Mouse (Mus musculus): ENCODE data around the gene Exog. TPM values are rescaled to one million over a fixed set of nuclear protein-coding genes. Genes with fewer than 3 reads are reported as not detected.

Gene Exog
- 10 to 100 TPM in 1 of 2 experiments, 1 to 10 TPM in 1; 8.6 to 10.5 TPM for polyA plus RNA-seq (2017; shearing (Covaris generic))

- ATAC-seq, result peak; percentile 90
These were observed at the start of gene Exog for GRCm38 (mm10) chr9:119444738-119445429. Exog (plus strand) TSS chr9:119444943.

- no peak for ATAC-seq
These were observed 43.4 kb upstream of the Exog start for GRCm38 (mm10) chr9:119401351-119401750.

DNA sequence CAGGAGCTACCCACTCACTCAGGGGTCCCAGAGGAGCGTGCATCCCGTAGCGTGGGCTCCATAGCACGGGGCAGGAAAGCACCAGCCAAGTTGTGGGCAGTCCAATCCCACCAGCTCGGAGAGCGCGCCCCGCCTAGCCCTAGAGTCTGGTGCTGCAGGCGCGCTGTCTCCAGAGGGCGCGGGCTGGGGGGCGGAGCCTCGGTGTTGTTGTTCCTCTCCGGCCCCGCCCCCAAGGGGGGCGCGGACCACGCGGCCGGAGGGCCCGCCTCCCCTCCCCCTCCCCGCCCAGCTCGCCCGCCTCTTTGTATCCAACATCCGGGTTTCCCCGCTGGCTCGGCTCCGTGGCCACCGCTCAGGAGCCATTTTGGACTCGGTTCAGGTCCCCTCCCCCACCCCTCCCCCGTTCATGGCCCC, 42.9 kb upstream of the Exog start, which contains the start of gene Acvr2b:
TSS of gene Acvr2b (plus strand) at position 318 of the 414 bp plus-strand sequence.
- no peak for ATAC-seq

DNA sequence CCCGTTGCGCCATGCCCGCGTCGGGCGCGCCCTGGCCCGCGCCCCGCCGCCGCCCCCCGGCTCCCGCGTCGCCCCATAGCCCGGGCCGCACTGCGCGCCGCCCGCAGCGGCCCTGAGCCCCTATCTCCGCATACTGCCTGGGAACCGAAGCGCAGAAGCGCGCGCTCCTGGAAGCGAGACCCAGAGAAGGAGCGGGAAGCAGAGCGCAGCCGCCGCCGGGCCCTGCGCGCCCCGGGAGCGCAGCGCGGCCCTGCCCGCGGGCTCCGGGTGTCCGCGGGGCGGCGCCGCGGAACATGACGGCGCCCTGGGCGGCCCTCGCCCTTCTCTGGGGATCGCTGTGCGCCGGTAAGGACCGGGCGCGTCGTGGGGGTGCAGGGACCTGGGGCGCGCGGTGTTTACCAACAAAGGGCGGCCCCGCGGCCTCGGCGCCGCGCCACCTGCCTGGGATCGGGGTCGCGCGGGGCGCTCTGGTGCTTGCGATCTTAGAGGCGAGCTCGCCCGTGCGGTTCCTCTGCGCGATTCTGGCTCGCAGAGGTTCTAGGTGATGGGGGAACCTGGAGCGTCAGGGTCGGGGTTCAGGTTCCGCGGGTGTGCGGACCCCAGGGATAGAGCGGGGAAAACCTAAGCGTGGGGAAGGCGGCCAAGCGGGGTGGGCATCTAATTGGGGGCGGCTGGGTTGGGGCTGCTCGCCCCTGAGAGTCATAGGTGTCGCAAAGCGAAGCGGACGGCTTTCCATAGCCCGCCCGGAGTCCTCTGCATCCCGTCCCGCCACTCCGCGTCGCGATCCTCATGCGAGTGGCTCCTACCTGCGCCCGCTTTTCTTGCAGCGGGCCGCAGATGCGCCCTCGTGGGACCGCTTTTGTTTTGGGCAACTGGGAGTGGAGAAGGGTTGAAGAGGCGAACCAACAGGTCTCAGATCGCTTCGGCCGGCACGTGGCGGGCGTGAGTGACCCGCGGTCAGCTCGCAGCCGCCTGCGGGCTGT, 42.2 kb upstream of the Exog start:
- no peak for ATAC-seq

GRCm38 (mm10) chr9:119403236-119403641, 41.5 kb upstream of the Exog start:
- ATAC-seq, result no peak

- no peak for ATAC-seq
These were observed 40.7 kb upstream of the Exog start for GRCm38 (mm10) chr9:119404090-119404489.

DNA sequence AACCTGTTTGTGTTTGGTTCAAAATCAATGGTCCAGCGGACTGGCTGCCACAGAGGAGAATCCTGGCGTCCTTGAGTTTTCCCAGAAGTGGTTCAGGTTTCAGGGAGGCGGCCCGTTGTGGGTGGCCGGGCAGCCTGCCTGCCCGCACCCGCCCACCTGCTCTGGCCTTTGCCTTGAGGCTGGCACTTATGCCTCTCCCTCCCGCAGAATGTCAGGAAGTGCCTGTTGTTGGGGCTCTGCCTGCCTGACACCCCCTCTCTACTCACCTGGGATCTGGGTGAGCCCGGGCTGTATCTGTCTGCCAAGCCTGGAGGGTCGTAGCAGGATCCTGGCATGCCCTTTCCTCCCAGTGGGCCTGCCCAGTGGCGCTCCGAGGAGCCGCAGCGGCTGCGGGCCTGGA, 36.9 kb upstream of the Exog start:
- ATAC-seq, result no peak

DNA sequence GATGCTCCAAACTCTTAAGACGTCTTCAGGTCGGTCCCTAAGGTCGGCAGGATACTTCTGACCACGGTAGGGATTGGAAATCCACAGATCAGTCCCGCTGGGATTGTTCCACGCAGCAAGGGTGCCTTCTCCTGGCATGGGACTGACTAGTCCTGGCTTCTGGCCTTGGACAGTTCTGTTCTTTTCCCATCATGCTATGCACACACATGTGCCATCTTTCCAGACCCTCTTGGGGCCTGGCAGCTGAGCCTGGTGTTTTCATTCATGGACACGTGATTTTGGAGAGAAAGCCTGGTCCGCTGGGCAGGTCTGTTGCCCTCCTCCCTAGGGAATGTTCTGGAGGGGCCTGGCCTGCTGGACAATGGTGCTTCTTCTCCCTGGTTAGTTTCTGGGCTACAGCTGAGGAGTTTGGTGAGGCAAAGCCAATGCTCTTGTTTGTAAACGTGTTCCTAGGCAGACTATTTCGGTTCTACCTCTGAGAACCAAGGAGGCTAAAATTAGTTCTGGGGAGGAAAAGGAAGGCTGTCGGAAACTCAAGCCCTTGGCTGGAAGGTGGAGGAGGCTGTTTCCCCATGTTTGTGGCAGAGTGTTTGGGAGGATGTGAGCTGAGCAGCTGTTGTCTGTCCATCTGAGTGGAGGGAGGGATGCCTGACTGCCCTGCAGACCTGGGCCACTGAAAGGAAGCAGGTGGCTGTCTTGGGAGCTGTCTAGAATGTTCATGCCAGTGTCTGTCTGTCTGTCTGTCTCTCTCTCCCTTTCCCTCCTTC, 35.7 kb upstream of the Exog start:
- no peak for ATAC-seq

DNA sequence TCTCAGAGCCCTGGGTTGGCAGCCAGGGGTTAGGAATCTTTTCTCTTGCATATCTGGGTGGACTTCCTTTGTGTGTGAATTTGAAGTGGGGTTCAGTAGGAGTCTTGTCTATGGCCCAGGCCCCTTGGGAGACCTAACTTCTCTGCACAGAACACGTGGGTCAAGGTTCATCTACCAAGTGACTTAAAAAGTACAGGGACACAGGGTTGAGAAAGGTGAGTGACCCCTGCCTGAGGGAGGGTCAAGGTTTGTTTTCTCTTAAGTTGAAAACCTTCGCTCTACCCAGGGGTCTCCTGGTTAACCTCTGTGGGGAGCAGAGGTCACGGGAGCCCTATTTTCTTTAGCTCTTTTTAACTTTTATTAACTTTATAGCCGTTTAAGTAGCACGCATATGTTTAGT, 34.9 kb upstream of the Exog start:
- ATAC-seq, result no peak

GRCm38 (mm10) chr9:119418025-119418424, 26.7 kb upstream of the Exog start:
- ATAC-seq, result no peak

DNA sequence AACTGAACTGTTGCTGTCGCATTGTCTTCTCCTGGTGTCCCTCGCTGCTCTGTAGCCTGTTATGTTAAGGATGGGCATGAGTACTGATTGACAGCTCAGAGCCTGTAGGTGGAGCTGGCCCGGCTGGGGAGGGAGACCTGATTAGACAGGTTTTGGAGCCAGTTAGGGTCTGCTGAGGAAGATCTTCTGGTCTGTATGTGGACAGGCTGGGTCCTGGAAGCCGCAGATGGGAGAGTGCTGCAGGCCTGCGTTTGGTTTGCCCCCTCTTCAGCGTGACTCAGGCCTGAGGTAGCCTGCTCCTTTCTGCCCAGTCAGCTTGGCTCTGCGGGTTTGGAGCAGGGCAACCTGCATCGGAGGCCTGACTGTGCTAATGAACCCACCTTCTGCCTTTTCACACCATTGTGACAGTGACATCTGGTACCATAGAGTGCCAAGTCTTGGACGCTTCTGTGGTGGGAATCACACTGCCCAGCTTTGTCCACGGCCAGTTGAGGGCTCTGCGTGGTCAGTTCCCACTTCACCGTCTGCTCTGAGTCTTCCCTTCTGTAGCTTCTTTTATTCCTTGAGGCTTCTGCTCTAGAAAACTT, 24.8 kb upstream of the Exog start:
- ATAC-seq, result no peak

DNA sequence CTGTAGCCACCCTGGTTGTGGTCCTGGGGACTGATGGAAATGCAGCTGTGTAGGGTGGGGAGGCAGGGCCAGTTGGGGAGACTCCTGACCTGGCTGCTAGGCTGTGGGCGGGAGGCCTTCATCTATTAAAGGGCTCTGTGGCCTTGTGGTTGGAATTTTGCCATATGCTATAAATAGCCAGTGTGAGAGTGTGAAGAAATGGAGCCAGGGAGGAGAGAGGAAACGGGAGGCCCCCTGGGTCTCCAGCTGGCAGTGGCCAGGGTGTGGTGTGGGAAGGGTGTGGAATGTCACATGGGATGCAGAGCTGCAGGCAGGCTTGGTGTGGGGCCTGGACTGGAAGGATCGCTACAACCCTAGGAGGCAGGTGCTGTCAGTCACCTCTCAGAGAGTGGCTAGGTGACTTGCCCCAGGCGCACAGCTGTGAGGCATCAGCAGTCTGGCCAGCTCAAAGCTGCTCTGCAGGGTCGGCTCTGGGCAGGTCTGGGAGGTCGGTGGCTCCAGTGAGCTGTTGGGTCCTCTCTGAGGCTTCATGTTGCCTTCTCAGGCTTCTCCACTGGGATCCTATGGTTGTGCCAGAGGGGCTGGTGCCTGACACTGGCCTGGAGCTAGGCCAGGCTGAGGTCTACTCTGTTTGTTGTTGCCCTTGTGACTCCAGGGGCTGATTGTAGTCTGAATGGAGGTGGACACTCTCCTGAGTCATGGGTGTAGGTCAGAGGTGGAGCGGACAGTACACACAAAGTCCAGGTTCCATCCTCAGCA, 19.3 kb upstream of the Exog start:
- no peak for ATAC-seq

GRCm38 (mm10) chr9:119425976-119426415, 18.7 kb upstream of the Exog start:
- no peak for ATAC-seq

GRCm38 (mm10) chr9:119426483-119426882, 18.3 kb upstream of the Exog start:
- ATAC-seq, result no peak

DNA sequence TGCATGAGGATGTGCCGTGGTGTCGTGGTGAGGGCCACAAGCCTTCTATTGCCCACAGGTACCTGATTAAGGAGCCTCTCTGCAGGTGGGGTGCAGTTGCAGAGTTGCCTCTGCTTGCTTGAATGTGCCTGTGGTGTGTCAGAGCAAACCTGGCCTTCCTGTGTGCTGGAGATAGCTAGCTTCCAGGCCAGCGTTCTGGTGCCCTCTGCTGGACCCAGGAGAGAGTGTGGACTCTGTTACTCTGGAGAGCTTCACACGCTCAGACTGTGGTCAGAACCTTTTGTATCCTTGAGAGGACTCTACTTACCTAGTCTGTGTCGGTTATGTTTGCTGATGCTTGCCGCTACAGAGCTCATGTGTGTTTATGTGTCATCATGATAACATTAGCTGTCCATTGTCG, 14.4 kb upstream of the Exog start:
- no peak for ATAC-seq

- no peak for ATAC-seq
These were observed 8.9 kb upstream of the Exog start for GRCm38 (mm10) chr9:119435855-119436254.

GRCm38 (mm10) chr9:119438065-119438464, 6.7 kb upstream of the Exog start:
- ATAC-seq, result no peak

DNA sequence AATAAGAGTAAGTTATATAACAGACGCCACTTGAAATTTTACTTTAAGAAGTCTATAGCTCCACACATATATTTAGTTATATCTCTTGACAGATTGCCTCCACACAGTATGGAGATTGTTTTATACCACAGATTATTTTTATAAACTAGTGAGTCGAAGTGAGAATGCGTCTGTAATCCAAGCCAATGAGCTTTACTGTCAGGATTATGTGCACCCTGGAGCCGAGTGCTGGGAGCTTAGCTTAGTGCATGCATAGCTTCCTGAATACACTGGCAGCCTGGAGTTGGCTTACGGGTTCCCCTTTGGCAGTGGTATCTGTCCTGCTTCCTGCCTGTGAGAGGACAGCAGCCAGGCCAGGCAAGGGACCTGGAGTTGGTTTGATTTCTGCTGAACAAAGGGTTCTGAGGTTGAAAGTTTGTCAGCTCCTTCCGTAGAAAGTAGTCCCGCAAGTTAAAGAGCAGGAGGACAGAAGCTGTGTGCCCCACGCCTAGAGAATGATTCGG, 6.2 kb upstream of the Exog start:
- ATAC-seq, result no peak

DNA sequence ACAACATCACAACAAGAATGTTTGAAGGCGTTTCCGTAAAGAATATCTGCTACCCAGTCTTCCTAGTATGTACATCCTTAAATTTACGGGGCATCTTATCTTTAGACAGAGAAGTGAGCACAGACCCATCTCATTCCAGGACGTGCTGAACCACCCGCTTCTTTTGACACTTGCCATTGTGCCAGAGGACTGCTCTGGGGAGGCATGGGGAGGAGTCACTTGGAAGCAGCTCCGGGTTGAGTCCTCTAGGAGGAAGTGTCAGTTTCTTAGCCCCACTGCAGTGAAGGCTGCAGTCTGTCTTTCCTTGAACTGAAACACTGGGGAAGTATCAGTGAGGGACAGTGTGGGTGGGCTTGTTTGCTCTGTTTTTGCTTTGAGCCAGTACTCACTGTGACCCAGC, 994 bp downstream of the Exog start:
- no peak for ATAC-seq

DNA sequence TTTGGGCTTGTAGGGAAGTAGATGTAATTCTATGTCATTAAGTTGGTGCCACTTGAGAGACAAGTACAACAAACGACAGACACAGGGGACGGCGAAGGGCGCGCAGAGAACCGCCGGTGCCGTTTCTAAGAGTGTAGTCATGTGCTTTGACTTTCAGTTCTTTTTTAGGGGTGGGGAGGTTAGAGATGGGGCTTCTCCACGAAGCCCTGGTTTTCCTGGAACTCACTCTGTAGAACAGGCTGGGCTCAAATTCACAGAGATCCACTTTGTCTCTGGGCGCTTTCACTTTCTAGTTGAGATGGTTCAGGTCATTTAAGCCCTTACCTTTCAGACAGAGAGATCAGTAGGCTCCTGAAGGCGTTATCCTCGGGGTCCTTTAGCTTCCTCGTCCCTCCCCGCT, 11.2 kb downstream of the Exog start:
- ATAC-seq, result peak; percentile 46

- no peak for ATAC-seq
These were observed 12.4 kb downstream of the Exog start for GRCm38 (mm10) chr9:119457122-119457521.

Data from activated CD4-positive, CD25-positive, alpha-beta regulatory T cell, adult 4 months (primary cell).